Mouse (Mus musculus) MEL (cell line): ENCODE results near the gene Ublcp1. TPM values are rescaled to one million over a fixed set of nuclear protein-coding genes. Genes with fewer than 3 reads are reported as not detected.

Source experiments
- DNase-seq: peaks from one replicate; pipeline ENCODE4 v3.0.0; 2011; ENCODE audit warnings: low read depth, low spot score
- H3K27ac ChIP-seq: 2 replicates; pipeline ENCODE4 v1.5.1; 2012; ENCODE audit warnings: low read depth, mild to moderate bottlenecking, control low read depth, low read length, moderate library complexity; ENCODE audit not compliant: control insufficient read depth
- H3K27me3 ChIP-seq, 2 experiments: fragments of 150-350 bp in 1 of 2; sonication (generic) in 1 of 2; 2 replicates each; pipeline ENCODE4 v1.6.1; 2012; ENCODE audit warnings: low read length in 2 of 2, mild to moderate bottlenecking in 2 of 2, improper control_type of control experiment in 1 of 2, moderate library complexity in 1 of 2; ENCODE audit not compliant: insufficient read depth in 2 of 2, control insufficient read depth in 1 of 2
- H3K36me3 ChIP-seq, 2 experiments: 2 replicates each; pipeline ENCODE4 v1.6.1; 2012 to 2014; ENCODE audit warnings: low read length in 2 of 2, improper control_type of control experiment in 1 of 2, inconsistent platforms in 1 of 2, mild to moderate bottlenecking in 1 of 2; ENCODE audit not compliant: insufficient read depth in 2 of 2, control insufficient read depth in 1 of 2
- H3K4me1 ChIP-seq, 2 experiments: fragments of 150-350 bp in 1 of 2; sonication (generic) in 1 of 2; 2 replicates each; pipeline ENCODE4 v1.6.1; 2012; ENCODE audit warnings: low read length in 2 of 2, improper control_type of control experiment in 1 of 2, mild to moderate bottlenecking in 1 of 2; ENCODE audit not compliant: insufficient read depth in 2 of 2, control insufficient read depth in 1 of 2
- H3K4me3 ChIP-seq, 2 experiments: fragments of 150-350 bp in 1 of 2; sonication (generic) in 1 of 2; 2 replicates each; pipeline ENCODE4 v1.5.1; 2012; ENCODE audit warnings: low read depth in 2 of 2, low read length in 2 of 2, mild to moderate bottlenecking in 2 of 2, moderate library complexity in 2 of 2, control low read depth in 1 of 2, improper control_type of control experiment in 1 of 2; ENCODE audit not compliant: control insufficient read depth in 1 of 2, insufficient read depth in 1 of 2
- H3K79me2 ChIP-seq: 2 replicates; pipeline ENCODE4 v1.6.1; 2012; ENCODE audit warnings: mild to moderate bottlenecking, low read length, moderate library complexity; ENCODE audit not compliant: control insufficient read depth, poor library complexity, insufficient read depth
- H3K9ac ChIP-seq: 2 replicates; pipeline ENCODE4 v1.6.1; 2012; ENCODE audit warnings: low read depth, mild to moderate bottlenecking, control low read depth, low read length, moderate library complexity; ENCODE audit not compliant: control insufficient read depth, poor library complexity, severe bottlenecking
- H3K9me3 ChIP-seq: fragments of 150-350 bp; sonication (generic); replicated peaks from 2 replicates; pipeline ENCODE4 v1.6.1; 2012; ENCODE audit warnings: mild to moderate bottlenecking, low read length, improper control_type of control experiment, moderate library complexity; ENCODE audit not compliant: insufficient read depth
- CHD1 ChIP-seq: IDR thresholded peaks from 2 replicates; pipeline ENCODE4 v1.6.1; 2012; ENCODE audit warnings: low read depth, mild to moderate bottlenecking, inconsistent platforms, low read length, improper control_type of control experiment
- CHD2 ChIP-seq: IDR thresholded peaks from 2 replicates; pipeline ENCODE4 v1.6.1; 2011; ENCODE audit warnings: low read length, improper control_type of control experiment
- E2F4 ChIP-seq: IDR thresholded peaks from 2 replicates; pipeline ENCODE4 v1.6.1; 2011; ENCODE audit warnings: low read depth, low read length, improper control_type of control experiment, borderline replicate concordance
- EP300 ChIP-seq, 2 experiments: IDR thresholded peaks; 2 replicates each; pipeline ENCODE4 v1.6.1; 2011; ENCODE audit warnings: improper control_type of control experiment in 2 of 2, low read length in 2 of 2, low read depth in 1 of 2, mild to moderate bottlenecking in 1 of 2
- GABPA ChIP-seq: IDR thresholded peaks from 2 replicates; pipeline ENCODE4 v1.6.1; 2012; ENCODE audit warnings: low read depth, mild to moderate bottlenecking, inconsistent platforms, low read length, improper control_type of control experiment, moderate library complexity
- KAT2A ChIP-seq: conservative IDR thresholded peaks from 2 replicates; pipeline ENCODE4 v1.6.1; 2012; ENCODE audit warnings: low read depth, low read length, improper control_type of control experiment, inconsistent platforms
- MAFK ChIP-seq: IDR thresholded peaks from 2 replicates; pipeline ENCODE4 v1.6.1; 2011; ENCODE audit warnings: low read depth, mild to moderate bottlenecking, low read length, improper control_type of control experiment, borderline replicate concordance
- MAX ChIP-seq: IDR thresholded peaks from 2 replicates; pipeline ENCODE4 v1.6.1; 2011; ENCODE audit warnings: low read length, improper control_type of control experiment
- MAZ ChIP-seq: IDR thresholded peaks from 2 replicates; pipeline ENCODE4 v1.6.1; 2012; ENCODE audit warnings: low read depth, mild to moderate bottlenecking, inconsistent platforms, low read length, improper control_type of control experiment
- MEF2A ChIP-seq: IDR thresholded peaks from 2 replicates; pipeline ENCODE4 v1.6.1; 2014; ENCODE audit warnings: low read depth, mild to moderate bottlenecking, inconsistent platforms, low read length, improper control_type of control experiment; ENCODE audit not compliant: poor library complexity, insufficient replicate concordance, severe bottlenecking; ENCODE audit errors: extremely low read depth
- MYC ChIP-seq: IDR thresholded peaks from 2 replicates; pipeline ENCODE4 v1.6.1; 2011; ENCODE audit warnings: low read depth, mild to moderate bottlenecking, low read length, improper control_type of control experiment, moderate library complexity
- NELFE ChIP-seq: IDR thresholded peaks from 2 replicates; pipeline ENCODE4 v1.6.1; 2011; ENCODE audit warnings: low read depth, low read length, improper control_type of control experiment
- NRF1 ChIP-seq: IDR thresholded peaks from 2 replicates; pipeline ENCODE4 v1.6.1; 2014; ENCODE audit warnings: low read depth, mild to moderate bottlenecking, inconsistent platforms, low read length, improper control_type of control experiment, moderate library complexity; ENCODE audit not compliant: poor library complexity, insufficient read depth, severe bottlenecking
- POLR2AphosphoS5 ChIP-seq: IDR thresholded peaks from 2 replicates; pipeline ENCODE4 v1.6.1; 2012; ENCODE audit warnings: low read depth, borderline replicate concordance, mild to moderate bottlenecking, inconsistent platforms, low read length, moderate library complexity, mixed read lengths
- RAD21 ChIP-seq: IDR thresholded peaks from 2 replicates; pipeline ENCODE4 v1.6.1; 2011; ENCODE audit warnings: mild to moderate bottlenecking, low read depth, low read length, improper control_type of control experiment
- SMC3 ChIP-seq: IDR thresholded peaks from 2 replicates; pipeline ENCODE4 v1.6.1; 2011; ENCODE audit warnings: low read depth, low read length, improper control_type of control experiment
- TAL1 ChIP-seq: IDR thresholded peaks from 2 replicates; pipeline ENCODE4 v1.6.1; 2012; ENCODE audit warnings: mild to moderate bottlenecking, inconsistent platforms, low read length, moderate library complexity, mixed read lengths
- USF1 ChIP-seq: IDR thresholded peaks from 2 replicates; pipeline ENCODE4 v1.6.1; 2014; ENCODE audit warnings: low read depth, mild to moderate bottlenecking, inconsistent platforms, low read length, improper control_type of control experiment, moderate library complexity
- ZC3H11A ChIP-seq: IDR thresholded peaks from 2 replicates; pipeline ENCODE4 v1.6.1; 2012; ENCODE audit warnings: low read depth, mild to moderate bottlenecking, inconsistent platforms, low read length, improper control_type of control experiment
- ZKSCAN1 ChIP-seq: IDR thresholded peaks from 2 replicates; pipeline ENCODE4 v1.6.1; 2012; ENCODE audit warnings: low read depth, mild to moderate bottlenecking, inconsistent platforms, low read length, improper control_type of control experiment, moderate library complexity
- ZMIZ1 ChIP-seq: IDR thresholded peaks from 2 replicates; pipeline ENCODE4 v1.6.1; 2012; ENCODE audit warnings: low read depth, mild to moderate bottlenecking, inconsistent platforms, low read length, improper control_type of control experiment, moderate library complexity
- ZNF384 ChIP-seq: IDR thresholded peaks from 2 replicates; pipeline ENCODE4 v1.6.1; 2012; ENCODE audit warnings: low read depth, mild to moderate bottlenecking, inconsistent platforms, low read length, improper control_type of control experiment
- polyA plus RNA-seq, 2 experiments: library from polyadenylated mRNA; stranded (reverse) in 1 of 2; unstranded in 1 of 2; fragments of >175 nt in 1 of 2; fragments of >200 nt in 1 of 2; gene quantifications; 2 replicates each; pipeline versions ENCODE4 v1.2.1 to v1.2.4; 2012; ENCODE audit warnings: low replicate concordance in 2 of 2, low read depth in 1 of 2; ENCODE audit not compliant: insufficient read length in 2 of 2, insufficient read depth in 1 of 2, missing spikeins in 1 of 2
- total RNA-seq: library from RNA; depleted of rRNA; stranded (reverse); fragments of 300-350 nt; gene quantifications from 2 replicates; pipeline ENCODE4 v1.2.3, GENCODE M21; 2012

The Ublcp1 gene
- total and polyA plus RNA-seq, 3 experiments = 21.1 to 22.2 TPM; not detected in 1

- Histone ChIP-seq H3K4me1 (no peaks in the 10 kb centered on the region), H3K9me3 (no peaks in the 10 kb centered on the region), H3K79me2 (no peaks in the 10 kb centered on the region), H3K9ac (no peak overlapping the region), H3K4me3 (no peak overlapping the region), H3K27ac (no peak overlapping the region), H3K36me3 (no peaks in the 10 kb centered on the region), H3K27me3 (peaks cover 6 to 8% of the 10 kb centered on the region in 2 experiments; a peak in 3 of 4 replicates)
- DNase-seq = no peak
- no peak for TF ChIP-seq SMC3
- TF ChIP-seq ZMIZ1 = no peak
- TF ChIP-seq MAX = no peak
- TF ChIP-seq RAD21 = no peak
- TF ChIP-seq MEF2A = no peak
- no peak for TF ChIP-seq CHD2
- TF ChIP-seq GABPA = no peak
- no peak for TF ChIP-seq E2F4
- no peak for TF ChIP-seq NRF1
- TF ChIP-seq ZC3H11A = no peak
- TF ChIP-seq CHD1 = no peak
These were observed 45.3 kb downstream of the Ublcp1 start for GRCm38 (mm10) chr11:44425006-44425405.

GRCm38 (mm10) chr11:44423955-44424354 lies 46.3 kb downstream of the Ublcp1 start:
- H3K79me2 ChIP-seq = no peaks in the 10 kb centered on the region
- TF ChIP-seq KAT2A (no peak), MYC (no peak), NELFE (no peak)

GRCm38 (mm10) chr11:44423261-44423660 lies 47.0 kb downstream of the Ublcp1 start:
- TF ChIP-seq RAD21 = no peak
- TF ChIP-seq TAL1 = no peak
- no peak for TF ChIP-seq USF1
- no peak for TF ChIP-seq SMC3
- TF ChIP-seq NRF1 = no peak
- TF ChIP-seq MAZ = no peak
- TF ChIP-seq ZMIZ1 = no peak
- no peak for TF ChIP-seq MAFK
- no peak for TF ChIP-seq ZKSCAN1
- TF ChIP-seq POLR2AphosphoS5 = no peak
- TF ChIP-seq EP300 (IDR thresholded peaks at IDR 0.05; ENCODE audit: low read depth in 1 of 2, low read length in 2 of 2) = no peak
- TF ChIP-seq MYC = no peak
- no peak for TF ChIP-seq ZNF384
- Histone ChIP-seq H3K4me3 (no peak overlapping the region), H3K4me1 (no peaks in the 10 kb centered on the region), H3K27me3 (peaks cover 6 to 8% of the 10 kb centered on the region in 2 experiments; a peak in 3 of 4 replicates), H3K27ac (no peak overlapping the region), H3K9me3 (no peaks in the 10 kb centered on the region), H3K79me2 (no peaks in the 10 kb centered on the region), H3K36me3 (no peaks in the 10 kb centered on the region), H3K9ac (no peak overlapping the region)
- DNase-seq = no peak

More at GRCm38 (mm10) chr11:44423955-44424354, 46.3 kb downstream of the Ublcp1 start:
- DNase-seq = no peak
- Histone ChIP-seq H3K4me3 (no peak overlapping the region), H3K9ac (no peak overlapping the region), H3K27me3 (peaks cover 6 to 8% of the 10 kb centered on the region in 2 experiments; a peak in 3 of 4 replicates), H3K36me3 (no peaks in the 10 kb centered on the region), H3K27ac (no peak overlapping the region), H3K9me3 (no peaks in the 10 kb centered on the region), H3K4me1 (no peaks in the 10 kb centered on the region)
